Mouse (Mus musculus) testis, postnatal 10 days (tissue): ENCODE measurements around the gene Kank1.

Source experiments
- DNase-seq: peaks from one replicate; pipeline ENCODE4 v3.0.0; 2021; ENCODE audit warnings: low spot score

Kank1 gene

GRCm38 (mm10) chr19:25253198-25253597 lies 16.4 kb downstream of the Kank1 start:
- no peak for DNase-seq

GRCm38 (mm10) chr19:25253628-25254027 lies 16.9 kb downstream of the Kank1 start:
- no peak for DNase-seq

GRCm38 (mm10) chr19:25258321-25258720 lies 21.5 kb downstream of the Kank1 start:
- no peak for DNase-seq

- no peak for DNase-seq
These were observed 29.4 kb downstream of the Kank1 start for GRCm38 (mm10) chr19:25266181-25266580.

- peak; percentile 60 for DNase-seq
These were observed 30.5 kb downstream of the Kank1 start for GRCm38 (mm10) chr19:25267247-25267646.

- peak; percentile 78 for DNase-seq
These were observed 31.8 kb downstream of the Kank1 start for GRCm38 (mm10) chr19:25268532-25268931.

GRCm38 (mm10) chr19:25271591-25271990 lies 34.8 kb downstream of the Kank1 start:
- DNase-seq: no peak

GRCm38 (mm10) chr19:25273179-25273578 lies 36.4 kb downstream of the Kank1 start:
- DNase-seq: no peak

GRCm38 (mm10) chr19:25276600-25277395 lies 40.0 kb downstream of the Kank1 start:
- DNase-seq: no peak

GRCm38 (mm10) chr19:25277761-25278160 lies 41.0 kb downstream of the Kank1 start:
- no peak for DNase-seq

GRCm38 (mm10) chr19:25279603-25280002 lies 42.8 kb downstream of the Kank1 start:
- DNase-seq: no peak

GRCm38 (mm10) chr19:25283665-25284064 lies 46.9 kb downstream of the Kank1 start:
- DNase-seq: no peak

- DNase-seq: peak; percentile 64
These were observed 49.2 kb downstream of the Kank1 start for GRCm38 (mm10) chr19:25285756-25286538.

- no peak for DNase-seq
These were observed 54.3 kb downstream of the Kank1 start for GRCm38 (mm10) chr19:25290991-25291520.

GRCm38 (mm10) chr19:25295207-25295606 lies 58.4 kb downstream of the Kank1 start:
- no peak for DNase-seq

GRCm38 (mm10) chr19:25297269-25297668 lies 60.5 kb downstream of the Kank1 start:
- no peak for DNase-seq

GRCm38 (mm10) chr19:25299852-25300670 lies 63.3 kb downstream of the Kank1 start:
- no peak for DNase-seq

- DNase-seq: no peak
These were observed 64.4 kb downstream of the Kank1 start for GRCm38 (mm10) chr19:25301189-25301588.

- DNase-seq: no peak
These were observed 69.5 kb downstream of the Kank1 start for GRCm38 (mm10) chr19:25306277-25306676.

- DNase-seq: no peak
These were observed 71.4 kb downstream of the Kank1 start for GRCm38 (mm10) chr19:25308156-25308555.

- DNase-seq: no peak
These were observed 72.0 kb downstream of the Kank1 start for GRCm38 (mm10) chr19:25308763-25309162.

GRCm38 (mm10) chr19:25310989-25311388 lies 74.2 kb downstream of the Kank1 start:
- no peak for DNase-seq
